In genomic region chr10:117755799-117756467, GRCm38 (mm10) we compare ENCODE assay signal across 19 mouse cellular contexts. TPM values are rescaled to one million over a fixed set of nuclear protein-coding genes. Genes with fewer than 3 reads are reported as not detected.
DNase-seq lines count a peak whose midpoint lies in the region; ATAC-seq and TF ChIP-seq lines count a peak whose summit lies in the region.
"Had no signal": no experiment of that assay in that cellular context is flagged by ENCODE, and none has a peak within 500 bp of the region (broad histone marks: within the 10 kb centered on the region; RNA-seq: fewer than 3 reads in every experiment).

No protein-coding gene starts in this region.

- H3K4me3 ChIP-seq in gastrocnemius, adult 2 months = no peak overlapping the region
- H3K4me3 ChIP-seq in spleen, adult 2 months (ENCODE audit: extremely low read depth, insufficient read depth, insufficient read length) = no peak overlapping the region
- H3K4me3 ChIP-seq in liver, embryonic 13.5 days (replicated peaks) = no peak overlapping the region
- H3K4me3 ChIP-seq: embryonic facial prominence, embryonic 12.5 days; erythroblast, embryonic 14.5 days; neural tube, embryonic 15.5 days; stomach, embryonic 15.5 days had no signal

- H3K36me3 ChIP-seq in spleen, adult 2 months (ENCODE audit: control insufficient read depth, insufficient read depth, low read length) = peaks cover 21% of the 10 kb centered on the region
- H3K36me3 ChIP-seq in liver, embryonic 13.5 days = peaks cover 96% of the 10 kb centered on the region

- H3K9me3 ChIP-seq in liver, embryonic 13.5 days (replicated peaks) = no peaks in the 10 kb centered on the region
- H3K9me3 ChIP-seq: embryonic facial prominence, embryonic 12.5 days; neural tube, embryonic 15.5 days; stomach, embryonic 15.5 days had no signal

- intact Hi-C loops in gastrocnemius, adult 2 months (cut with DNase I) = no loop called here

- ATAC-seq in liver, embryonic 13.5 days (ENCODE audit: low read depth) = 0 out of 2 replicates have a peak, but pooled peaks have one; percentile 11
- ATAC-seq in monocyte, adult 5-6 weeks (replicated peaks; ENCODE audit: insufficient number of reproducible peaks, low FRiP score, low TSS enrichment, poor library complexity, severe bottlenecking) = 0 out of 2 replicates have a peak, but pooled peaks have one; percentile 12
- ATAC-seq: forebrain, embryonic 14.5 days; hindbrain, embryonic 16.5 days; Patski had no signal

- TF ChIP-seq POLR2A in spleen, adult 2 months (IDR thresholded peaks at IDR 0.05; ENCODE audit: low read depth, low read length) = no peak

- no peak overlapping the region for H3K4me2 ChIP-seq in liver, embryonic 13.5 days
- H3K4me2 ChIP-seq: embryonic facial prominence, embryonic 12.5 days; neural tube, embryonic 15.5 days; stomach, embryonic 15.5 days had no signal

- peaks cover 10% of the 10 kb centered on the region for H3K4me1 ChIP-seq in spleen, adult 2 months (ENCODE audit: control insufficient read depth, insufficient read depth, insufficient read length)
- H3K4me1 ChIP-seq in liver, embryonic 13.5 days (replicated peaks) = peaks cover 3% of the 10 kb centered on the region; the same call in 1 of the 2 replicates
- H3K4me1 ChIP-seq: embryonic facial prominence, embryonic 12.5 days; neural tube, embryonic 15.5 days; stomach, embryonic 15.5 days had no signal

- no peak for DNase-seq in gastrocnemius, adult 2 months
- DNase-seq in gastrocnemius, adult 8-10 months (ENCODE audit: low spot score in 2 of 2) = no peak
- DNase-seq in spleen, adult 2 months (ENCODE audit: low read depth in 1 of 2, low spot score in 2 of 2) = no peak
- no peak for DNase-seq in spleen, postnatal 14 days (ENCODE audit: low spot score in 2 of 2)
- DNase-seq in liver, embryonic 13.5 days = no peak
- no peak for DNase-seq in adrenal gland, postnatal 25 days
- no peak for DNase-seq in lung, adult 18-20 months
- DNase-seq: adrenal gland, postnatal 14 days; cerebellum, adult 9-11 months; kidney, adult 11 months; midbrain, embryonic 14.5 days had no signal

- H3K27ac ChIP-seq in gastrocnemius, adult 2 months = peak overlapping the region; percentile 31; the same call in 1 of the 2 replicates
- H3K27ac ChIP-seq in spleen, adult 2 months (ENCODE audit: insufficient read depth, low read length) = peak overlapping the region; percentile 86
- H3K27ac ChIP-seq in liver, embryonic 13.5 days = peak overlapping the region; percentile 44
- H3K27ac ChIP-seq: embryonic facial prominence, embryonic 12.5 days; neural tube, embryonic 15.5 days; stomach, embryonic 15.5 days had no signal

- no peak for TF ChIP-seq CTCF in gastrocnemius, adult 2 months (IDR thresholded peaks at IDR 0.05)
- TF ChIP-seq CTCF in spleen, adult 2 months (IDR thresholded peaks at IDR 0.05; ENCODE audit: extremely low read depth, insufficient read depth, insufficient read length, insufficient replicate concordance) = no peak

- WGBS in spleen, adult 2 months = 73% methylated on average over 11 of the region's 11 CpGs
- 73% methylated on average over 11 of the region's 11 CpGs for WGBS in liver, embryonic 13.5 days (ENCODE audit: insufficient replicate concordance)

- no peak overlapping the region for H3K9ac ChIP-seq in liver, embryonic 13.5 days
- H3K9ac ChIP-seq: embryonic facial prominence, embryonic 12.5 days; neural tube, embryonic 15.5 days; stomach, embryonic 15.5 days had no signal

- no peaks in the 10 kb centered on the region for H3K27me3 ChIP-seq in spleen, adult 2 months (ENCODE audit: control insufficient read depth, insufficient read depth, low read length)
- no peaks in the 10 kb centered on the region for H3K27me3 ChIP-seq in liver, embryonic 13.5 days
- H3K27me3 ChIP-seq: embryonic facial prominence, embryonic 12.5 days; neural tube, embryonic 15.5 days; Patski; stomach, embryonic 15.5 days had no signal

RNA-seq across cellular contexts. Expression of gene Slc35e3, which starts 9.8 kb away (rescaled TPM):
- 1 to 10 TPM; 4.6 to 5.1 TPM for total RNA-seq in gastrocnemius, adult 2 months (2021)
- total RNA-seq in gastrocnemius, adult 8-10 months (2022) = 1 to 10 TPM; 4.1 to 4.7 (median 4.4) TPM
- 5.6 and 7.4 TPM in 2 replicates for polyA plus RNA-seq in spleen, adult 2 months (2012; rRNA removed)
- polyA plus RNA-seq in liver, embryonic 13.5 days (2015; fragmentation: Nextera tagmentation; extraction: Ambion mirVana) = 2.7 and 3.2 TPM in 2 replicates
- 18.0 to 20.6 TPM (median 20.0 TPM) in 3 replicates for total RNA-seq in monocyte, adult 5-6 weeks (2017)
- total RNA-seq in adrenal gland, postnatal 25 days (2021) = 14.0 and 17.0 TPM in 2 replicates
- polyA plus RNA-seq: erythroblast, embryonic 14.5 days had no signal

RNA-seq across cellular contexts. Expression of gene Nup107, which starts 36.6 kb away (rescaled TPM):
- 1 to 10 TPM; 5.8 to 6.6 TPM for total RNA-seq in gastrocnemius, adult 2 months (2021)
- total RNA-seq in gastrocnemius, adult 8-10 months (2022) = 1 to 10 TPM; 3.8 to 6.4 (median 5.6) TPM
- polyA plus RNA-seq in spleen, adult 2 months (2012; rRNA removed) = 5.8 and 6.0 TPM in 2 replicates
- polyA plus RNA-seq in liver, embryonic 13.5 days (2015; fragmentation: Nextera tagmentation; extraction: Ambion mirVana) = 54.8 and 67.3 TPM in 2 replicates
- 62.6 to 83.6 TPM (median 77.5 TPM) in 3 replicates for total RNA-seq in monocyte, adult 5-6 weeks (2017)
- 16.5 and 23.0 TPM in 2 replicates for total RNA-seq in adrenal gland, postnatal 25 days (2021)

RNA-seq across cellular contexts. Expression of gene Mdm2, which starts 45.4 kb away (rescaled TPM):
- total RNA-seq in gastrocnemius, adult 2 months (2021) = 10 to 100 TPM; 49.2 to 49.8 TPM
- 10 to 100 TPM; 44.3 to 55.1 (median 51.2) TPM for total RNA-seq in gastrocnemius, adult 8-10 months (2022)
- 37.2 and 52.6 TPM in 2 replicates for polyA plus RNA-seq in spleen, adult 2 months (2012; rRNA removed)
- 16.3 and 25.9 TPM in 2 replicates for polyA plus RNA-seq in liver, embryonic 13.5 days (2015; fragmentation: Nextera tagmentation; extraction: Ambion mirVana)
- 159 to 175 TPM (median 170 TPM) in 3 replicates for total RNA-seq in monocyte, adult 5-6 weeks (2017)
- 50.3 and 61.9 TPM in 2 replicates for total RNA-seq in adrenal gland, postnatal 25 days (2021)

Comparison
In these comparisons a context has a peak if more than half of its experiments do, and no peak if none do; other contexts are left out.
1. H3K27ac ChIP-seq: peak in every context shown above with its lines; median percentile 86 in spleen, adult 2 months; 44 in liver, embryonic 13.5 days; 31 in gastrocnemius, adult 2 months.